Mouse (Mus musculus) stomach, embryonic 15.5 days (tissue): ENCODE measurements around the gene Ldb3. TPM values are rescaled to one million over a fixed set of nuclear protein-coding genes. Genes with fewer than 3 reads are reported as not detected.

ENCODE experiments used
- ATAC-seq: fragments of 200-750 bp; cut with Nextera tagmentation; 2 replicates; pipeline ENCODE4 v1.8.0; 2017; ENCODE audit warnings: low read depth, moderate number of reproducible peaks, moderate TSS enrichment; ENCODE audit not compliant: insufficient read depth, low FRiP score
- H3K27ac ChIP-seq: fragments of 300-500 bp; sonication (generic); 2 replicates; pipeline ENCODE4 v1.5.1; 2015; ENCODE audit warnings: mild to moderate bottlenecking, inconsistent platforms
- H3K27me3 ChIP-seq: fragments of 300-500 bp; sonication (generic); replicated peaks from 2 replicates; pipeline ENCODE4 v1.6.1; 2015; ENCODE audit warnings: inconsistent platforms
- H3K36me3 ChIP-seq: fragments of 300-500 bp; sonication (generic); 2 replicates; pipeline ENCODE4 v1.6.1; 2015; ENCODE audit warnings: inconsistent platforms
- H3K4me1 ChIP-seq: fragments of 300-500 bp; sonication (generic); 2 replicates; pipeline ENCODE4 v1.6.1; 2015; ENCODE audit warnings: inconsistent platforms
- H3K4me2 ChIP-seq: fragments of 300-500 bp; sonication (generic); 2 replicates; pipeline ENCODE4 v1.6.1; 2015; ENCODE audit warnings: mild to moderate bottlenecking, inconsistent platforms
- H3K4me3 ChIP-seq: fragments of 300-500 bp; sonication (generic); replicated peaks from 2 replicates; pipeline ENCODE4 v1.5.1; 2015; ENCODE audit warnings: inconsistent platforms
- H3K9ac ChIP-seq: fragments of 300-500 bp; sonication (generic); 2 replicates; pipeline ENCODE4 v1.6.1; 2015; ENCODE audit warnings: inconsistent platforms
- H3K9me3 ChIP-seq: fragments of 300-500 bp; sonication (generic); 2 replicates; pipeline ENCODE4 v1.6.1; 2016; ENCODE audit warnings: inconsistent platforms
- WGBS: fragments of 180-500 bp; shearing (Covaris S2); methylation state at CpG from one replicate; pipeline ENCODE4 v1.1.7; 2015; 5-methylcytosine and 5-hydroxymethylcytosine counted together
- polyA plus RNA-seq: library from polyadenylated mRNA; unstranded; fragments of >200 nt; fragmentation: Nextera tagmentation; extraction: Ambion mirVana; gene quantifications from 2 replicates; pipeline ENCODE4 v1.2.1, GENCODE M21; 2015

Ldb3 gene
- polyA plus RNA-seq, 1 experiment from 2014 or later, result 2.5 TPM

GRCm38 (mm10) chr14:34552226-34552625 lies 36.3 kb downstream of the Ldb3 start:
- Histone ChIP-seq H3K4me2 (no peak overlapping the region), H3K4me3 (no peak overlapping the region), H3K9me3 (no peaks in the 10 kb centered on the region), H3K27me3 (no peaks in the 10 kb centered on the region), H3K4me1 (0 out of 2 replicates have a peak, but pooled peaks cover 2% of the 10 kb centered on the region), H3K36me3 (no peaks in the 10 kb centered on the region), H3K9ac (no peak overlapping the region), H3K27ac (no peak overlapping the region)
- 86% methylated on average over 5 of the region's 5 CpGs for WGBS
- no peak for ATAC-seq

GRCm38 (mm10) chr14:34549004-34549671 lies 39.3 kb downstream of the Ldb3 start:
- H3K4me3 ChIP-seq, result peak overlapping the region; percentile 79
- H3K4me2 ChIP-seq, result peak overlapping the region; percentile 91
- WGBS, result under 1% methylated on average over 55 of the region's 55 CpGs
- peak; percentile 90 for ATAC-seq
- no peaks in the 10 kb centered on the region; the same call in 1 of the 2 replicates for H3K4me1 ChIP-seq
- peak overlapping the region; percentile 89 for H3K27ac ChIP-seq
- no peaks in the 10 kb centered on the region for H3K27me3 ChIP-seq
- no peaks in the 10 kb centered on the region for H3K9me3 ChIP-seq
- peak overlapping the region; percentile 78 for H3K9ac ChIP-seq
- no peaks in the 10 kb centered on the region for H3K36me3 ChIP-seq

- peak; percentile 64; the same call in 1 of the 2 replicates for ATAC-seq
- Histone ChIP-seq H3K9ac (peak overlapping the region; percentile 78), H3K4me2 (peak overlapping the region; percentile 91), H3K27me3 (no peaks in the 10 kb centered on the region), H3K4me1 (no peaks in the 10 kb centered on the region; the same call in 1 of the 2 replicates), H3K9me3 (no peaks in the 10 kb centered on the region), H3K36me3 (no peaks in the 10 kb centered on the region), H3K27ac (peak overlapping the region; percentile 89), H3K4me3 (peak overlapping the region; percentile 79)
- WGBS, result under 1% methylated on average over 27 of the region's 27 CpGs
These were observed 40.0 kb downstream of the Ldb3 start for GRCm38 (mm10) chr14:34548391-34549001.

- Histone ChIP-seq H3K36me3 (no peaks in the 10 kb centered on the region), H3K9ac (no peak overlapping the region), H3K4me2 (no peak overlapping the region), H3K4me3 (no peak overlapping the region), H3K27me3 (no peaks in the 10 kb centered on the region), H3K9me3 (no peaks in the 10 kb centered on the region), H3K4me1 (peaks cover 8% of the 10 kb centered on the region; the same call in 1 of the 2 replicates), H3K27ac (no peak overlapping the region)
- ATAC-seq, result no peak
- 55% methylated on average over 2 of the region's 2 CpGs for WGBS
These were observed 43.9 kb downstream of the Ldb3 start for GRCm38 (mm10) chr14:34544545-34544944.

- no peaks in the 10 kb centered on the region for H3K36me3 ChIP-seq
- no peak overlapping the region; the same call in 1 of the 2 replicates for H3K27ac ChIP-seq
- no peak overlapping the region for H3K9ac ChIP-seq
- WGBS, result 84% methylated on average over 6 of the region's 6 CpGs
- no peak overlapping the region for H3K4me2 ChIP-seq
- H3K4me1 ChIP-seq, result peaks cover 8% of the 10 kb centered on the region; the same call in 1 of the 2 replicates
- H3K9me3 ChIP-seq, result no peaks in the 10 kb centered on the region
- no peaks in the 10 kb centered on the region for H3K27me3 ChIP-seq
- no peak overlapping the region for H3K4me3 ChIP-seq
- ATAC-seq, result no peak
These were observed 44.5 kb downstream of the Ldb3 start for GRCm38 (mm10) chr14:34544001-34544400.

GRCm38 (mm10) chr14:34543596-34543995 lies 44.9 kb downstream of the Ldb3 start:
- ATAC-seq, result no peak
- 80% methylated on average over 6 of the region's 6 CpGs for WGBS
- Histone ChIP-seq H3K9me3 (no peaks in the 10 kb centered on the region), H3K9ac (no peak overlapping the region), H3K36me3 (no peaks in the 10 kb centered on the region), H3K4me2 (no peak overlapping the region), H3K27me3 (no peaks in the 10 kb centered on the region), H3K4me3 (no peak overlapping the region), H3K4me1 (peaks cover 8% of the 10 kb centered on the region; the same call in 1 of the 2 replicates), H3K27ac (no peak overlapping the region)

- Histone ChIP-seq H3K9me3 (no peaks in the 10 kb centered on the region), H3K4me2 (no peak overlapping the region), H3K27me3 (no peaks in the 10 kb centered on the region), H3K9ac (no peak overlapping the region), H3K4me1 (peaks cover 8% of the 10 kb centered on the region; the same call in 1 of the 2 replicates), H3K27ac (peak overlapping the region; percentile 55; the same call in 1 of the 2 replicates), H3K36me3 (no peaks in the 10 kb centered on the region), H3K4me3 (no peak overlapping the region)
- 78% methylated on average over 5 of the region's 5 CpGs for WGBS
- no peak for ATAC-seq
These were observed 46.6 kb downstream of the Ldb3 start for GRCm38 (mm10) chr14:34541896-34542295.

- 0 out of 2 replicates have a peak overlapping the region, but pooled peaks have one; percentile 5 for H3K4me3 ChIP-seq
- H3K9me3 ChIP-seq, result no peaks in the 10 kb centered on the region
- H3K36me3 ChIP-seq, result no peaks in the 10 kb centered on the region
- peak overlapping the region; percentile 37 for H3K4me2 ChIP-seq
- no peak overlapping the region for H3K9ac ChIP-seq
- peaks cover 8% of the 10 kb centered on the region; the same call in 1 of the 2 replicates for H3K4me1 ChIP-seq
- H3K27ac ChIP-seq, result peak overlapping the region; percentile 89
- 14% methylated on average over 16 of the region's 17 CpGs for WGBS
- H3K27me3 ChIP-seq, result no peaks in the 10 kb centered on the region
- peak; percentile 70 for ATAC-seq
These were observed 47.8 kb downstream of the Ldb3 start for GRCm38 (mm10) chr14:34540685-34541162.

GRCm38 (mm10) chr14:34535883-34536282 lies 52.6 kb downstream of the Ldb3 start:
- Histone ChIP-seq H3K36me3 (no peaks in the 10 kb centered on the region), H3K9me3 (no peaks in the 10 kb centered on the region), H3K4me2 (0 out of 2 replicates have a peak overlapping the region, but pooled peaks have one; percentile 12), H3K9ac (no peak overlapping the region), H3K27ac (peak overlapping the region; percentile 67), H3K4me1 (peaks cover under 1% of the 10 kb centered on the region; the same call in 1 of the 2 replicates), H3K4me3 (no peak overlapping the region), H3K27me3 (no peaks in the 10 kb centered on the region)
- peak; percentile 83 for ATAC-seq
- 46% methylated on average over 4 of the region's 4 CpGs for WGBS

- Histone ChIP-seq H3K4me2 (no peak overlapping the region), H3K9ac (no peak overlapping the region), H3K4me1 (no peaks in the 10 kb centered on the region), H3K9me3 (no peaks in the 10 kb centered on the region), H3K4me3 (no peak overlapping the region), H3K27me3 (no peaks in the 10 kb centered on the region), H3K36me3 (no peaks in the 10 kb centered on the region), H3K27ac (no peak overlapping the region)
- no peak for ATAC-seq
- 72% methylated on average over 5 of the region's 5 CpGs for WGBS
These were observed 54.9 kb downstream of the Ldb3 start for GRCm38 (mm10) chr14:34533537-34533936.

- Histone ChIP-seq H3K9ac (no peak overlapping the region), H3K27me3 (no peaks in the 10 kb centered on the region), H3K9me3 (no peaks in the 10 kb centered on the region), H3K36me3 (no peaks in the 10 kb centered on the region), H3K27ac (no peak overlapping the region), H3K4me2 (no peak overlapping the region), H3K4me3 (no peak overlapping the region), H3K4me1 (no peaks in the 10 kb centered on the region)
- ATAC-seq, result no peak
- 58% methylated on average over 6 of the region's 6 CpGs for WGBS
These were observed 55.9 kb downstream of the Ldb3 start for GRCm38 (mm10) chr14:34532536-34532935.

- H3K27ac ChIP-seq, result peak overlapping the region; percentile 42; the same call in 1 of the 2 replicates
- H3K9ac ChIP-seq, result no peak overlapping the region
- 60% methylated on average over 8 of the region's 8 CpGs for WGBS
- H3K36me3 ChIP-seq, result no peaks in the 10 kb centered on the region
- H3K4me2 ChIP-seq, result no peak overlapping the region
- no peak overlapping the region for H3K4me3 ChIP-seq
- no peaks in the 10 kb centered on the region for H3K27me3 ChIP-seq
- H3K9me3 ChIP-seq, result no peaks in the 10 kb centered on the region
- H3K4me1 ChIP-seq, result no peaks in the 10 kb centered on the region
- no peak for ATAC-seq
These were observed 59.7 kb downstream of the Ldb3 start for GRCm38 (mm10) chr14:34528804-34529203.
